Mouse (Mus musculus): ENCODE measurements around the gene Olfr767.
"Not testable (repeated sequence)": the region's sequence is repeated elsewhere in the genome, so short reads cannot be mapped to it uniquely, and the experiment has no call there.

The Olfr767 gene

GRCm38 (mm10) chr10:129082810-129083209 is at the start of gene Olfr767:
Olfr767 (minus strand) TSS chr10:129082910.
- in situ Hi-C loops (cut with MboI, MseI): not testable (repeated sequence)

DNA sequence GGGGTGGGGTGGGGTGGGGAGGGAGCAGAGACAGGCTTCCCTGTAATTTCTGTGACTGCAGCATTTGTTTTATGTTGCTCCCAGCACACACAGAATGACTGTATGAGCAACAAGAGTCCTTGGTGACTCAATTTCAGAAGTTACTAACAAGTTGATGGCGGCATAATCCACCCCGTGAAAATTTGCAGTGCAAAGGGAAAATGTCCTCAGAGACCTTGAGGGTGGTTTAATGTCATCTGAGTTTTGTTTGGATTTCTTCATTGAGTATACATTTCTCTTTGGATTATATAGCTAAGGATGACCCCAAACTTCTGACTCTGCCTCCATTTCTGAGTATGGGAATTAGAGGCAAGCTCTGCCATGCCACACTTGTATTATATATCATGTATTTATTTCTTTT is 35.1 kb upstream of the Olfr767 start, which contains the start of gene Olfr769:
TSS of gene Olfr769 (minus strand) at position 101 of the 400 bp plus-strand sequence.
- in situ Hi-C loops (cut with MboI, MseI): no loop called here

GRCm38 (mm10) chr10:129115146-129115545 is 32.4 kb upstream of the Olfr767 start:
- in situ Hi-C loops (cut with MboI, MseI): no loop called here

GRCm38 (mm10) chr10:129101231-129101630 is 18.5 kb upstream of the Olfr767 start:
- in situ Hi-C loops (cut with MboI, MseI): no loop called here

- in situ Hi-C loops (cut with MboI, MseI): no loop called here
Measured at GRCm38 (mm10) chr10:129099275-129099674, 16.6 kb upstream of the Olfr767 start, which contains the start of gene Olfr768. Olfr768 (minus strand) TSS chr10:129099375.

GRCm38 (mm10) chr10:129068877-129069276 is 13.8 kb downstream of the Olfr767 start, which contains the start of gene Olfr766-ps1:
Olfr766-ps1 (minus strand) TSS chr10:129068977.
- in situ Hi-C loops (cut with MboI, MseI): no loop called here

DNA sequence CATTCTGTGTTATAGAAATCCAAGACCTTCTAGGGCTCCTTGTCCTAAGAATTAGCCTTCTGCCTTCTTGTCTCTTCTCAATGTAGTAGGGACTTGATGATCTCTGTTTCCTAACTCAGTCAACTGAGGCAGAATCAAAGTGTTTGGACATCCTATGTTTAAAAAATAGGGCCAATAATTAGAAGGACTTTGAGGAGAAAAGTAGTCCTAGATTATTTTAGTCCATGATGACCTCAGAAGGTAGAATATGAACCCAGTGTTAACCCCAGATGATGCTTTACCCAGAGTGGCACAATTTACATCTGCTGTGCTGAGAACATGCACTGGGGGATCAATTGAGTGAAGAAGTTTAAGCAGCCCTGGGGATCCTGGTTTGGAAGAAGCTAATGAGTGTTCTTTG is 32.8 kb downstream of the Olfr767 start, which contains the start of gene Olfr765:
TSS of gene Olfr765 (minus strand) at position 101 of the 400 bp plus-strand sequence.
- in situ Hi-C loops (cut with MboI, MseI): not testable (repeated sequence)

GRCm38 (mm10) chr10:129039796-129040195 is 42.9 kb downstream of the Olfr767 start, which contains the start of gene Olfr764-ps1:
Olfr764-ps1 (minus strand) TSS chr10:129039896.
- in situ Hi-C loops (cut with MboI, MseI): no loop called here

DNA sequence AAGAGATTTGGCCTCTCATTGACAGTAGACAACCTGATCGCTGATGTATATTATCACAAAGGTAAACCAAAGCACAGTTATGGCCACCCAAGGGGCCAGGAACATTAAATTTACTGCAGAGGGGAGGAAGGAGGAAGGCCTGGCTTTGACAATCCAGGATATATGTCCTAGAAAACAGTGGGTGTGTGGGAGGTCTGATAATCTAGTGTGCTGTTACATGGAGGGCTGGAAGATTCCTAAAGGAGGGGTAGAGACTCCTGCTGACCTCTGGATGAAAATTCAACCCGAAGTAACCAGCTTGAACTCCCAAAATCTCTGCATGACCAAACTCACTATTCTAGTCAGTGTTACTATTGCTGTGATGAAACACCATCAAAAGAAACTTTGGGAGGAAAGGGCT is 54.4 kb downstream of the Olfr767 start:
- in situ Hi-C loops (cut with MboI, MseI): loop anchor here (5.0 to 10.0 kb wide), 2 partner anchors 466 to 1064 kb away; partner anchors contain the start of gene Olfr790

GRCm38 (mm10) chr10:129026018-129026662 is 56.6 kb downstream of the Olfr767 start:
- in situ Hi-C loops (cut with MboI, MseI): loop anchor here (5.0 to 10.0 kb wide), 2 partner anchors 469 to 1066 kb away; partner anchors contain the start of gene Olfr790
